Mouse (Mus musculus): ENCODE measurements around the gene Zfp986.
"Not testable (repeated sequence)": the region's sequence is repeated elsewhere in the genome, so short reads cannot be mapped to it uniquely, and the experiment has no call there.

Zfp986 gene

GRCm38 (mm10) chr4:145868494-145868893 is at the start of gene Zfp986:
Gene Zfp986 (plus strand): TSS chr4:145868794.
- DNase-seq (ENCODE audit: low read depth, low spot score): not testable (repeated sequence)

GRCm38 (mm10) chr4:145819946-145820345 is 48.6 kb upstream of the Zfp986 start:
- DNase-seq (ENCODE audit: low read depth, low spot score): not testable (repeated sequence)

GRCm38 (mm10) chr4:145825606-145826005 is 43.0 kb upstream of the Zfp986 start:
- not testable (repeated sequence) for DNase-seq (ENCODE audit: low read depth, low spot score)

- not testable (repeated sequence) for DNase-seq (ENCODE audit: low read depth, low spot score)
These were observed 37.1 kb upstream of the Zfp986 start for GRCm38 (mm10) chr4:145831328-145832062.

- DNase-seq (ENCODE audit: low read depth, low spot score): not testable (repeated sequence)
These were observed 32.2 kb upstream of the Zfp986 start for GRCm38 (mm10) chr4:145836300-145836862.

GRCm38 (mm10) chr4:145836863-145837440 is 31.6 kb upstream of the Zfp986 start:
- not testable (repeated sequence) for DNase-seq (ENCODE audit: low read depth, low spot score)

- DNase-seq (ENCODE audit: low read depth, low spot score): not testable (repeated sequence)
These were observed 21.8 kb upstream of the Zfp986 start for GRCm38 (mm10) chr4:145846793-145847192.

- DNase-seq (ENCODE audit: low read depth, low spot score): not testable (repeated sequence)
These were observed 20.3 kb upstream of the Zfp986 start for GRCm38 (mm10) chr4:145848183-145848890.

GRCm38 (mm10) chr4:145848891-145849214 is 19.7 kb upstream of the Zfp986 start:
- DNase-seq (ENCODE audit: low read depth, low spot score): not testable (repeated sequence)

GRCm38 (mm10) chr4:145851421-145851820 is 17.2 kb upstream of the Zfp986 start:
- DNase-seq (ENCODE audit: low read depth, low spot score): not testable (repeated sequence)

GRCm38 (mm10) chr4:145863872-145864271 is 4.7 kb upstream of the Zfp986 start:
- DNase-seq (ENCODE audit: low read depth, low spot score): peak; percentile 3

Data from brain, adult 2 months (tissue).